Mouse (Mus musculus) kidney, embryonic 16.5 days (tissue): ENCODE results near the gene Thra. TPM values are rescaled to one million over a fixed set of nuclear protein-coding genes. Genes with fewer than 3 reads are reported as not detected.

ENCODE experiments used
- ATAC-seq: fragments of 200-750 bp; cut with Nextera tagmentation; 2 replicates; pipeline ENCODE4 v1.8.0; 2017; ENCODE audit warnings: moderate TSS enrichment; ENCODE audit not compliant: low FRiP score, low TSS enrichment
- H3K27ac ChIP-seq: fragments of 300-500 bp; sonication (generic); 2 replicates; pipeline ENCODE4 v1.5.1; 2014; ENCODE audit warnings: low read length
- H3K27me3 ChIP-seq: fragments of 300-500 bp; sonication (generic); 2 replicates; pipeline ENCODE4 v1.6.1; 2014; ENCODE audit warnings: low read length, control low read depth, mixed read lengths; ENCODE audit not compliant: insufficient read depth
- H3K36me3 ChIP-seq: fragments of 300-500 bp; sonication (generic); 2 replicates; pipeline ENCODE4 v1.6.1; 2014; ENCODE audit warnings: low read length, control low read depth, mixed read lengths; ENCODE audit not compliant: insufficient read depth
- H3K4me1 ChIP-seq: fragments of 300-500 bp; sonication (generic); 2 replicates; pipeline ENCODE4 v1.6.1; 2014; ENCODE audit warnings: low read length, control low read depth, mixed read lengths; ENCODE audit not compliant: insufficient read depth
- H3K4me2 ChIP-seq: fragments of 300-500 bp; sonication (generic); replicated peaks from 2 replicates; pipeline ENCODE4 v1.6.1; 2014; ENCODE audit warnings: low read depth, low read length
- H3K4me3 ChIP-seq: fragments of 300-500 bp; sonication (generic); 2 replicates; pipeline ENCODE4 v1.5.1; 2014; ENCODE audit warnings: mild to moderate bottlenecking, low read length
- H3K9ac ChIP-seq: fragments of 300-500 bp; sonication (generic); replicated peaks from 2 replicates; pipeline ENCODE4 v1.6.1; 2014; ENCODE audit warnings: low read length
- H3K9me3 ChIP-seq: fragments of 300-500 bp; sonication (generic); 2 replicates; pipeline ENCODE4 v1.6.1; 2016; ENCODE audit warnings: low read length, control low read depth
- WGBS: fragments of 180-500 bp; shearing (Covaris S2); extraction: QIAGEN DNeasy Blood & Tissue Kit; methylation state at CpG from one replicate; pipeline ENCODE4 v1.1.7; 2014; 5-methylcytosine and 5-hydroxymethylcytosine counted together
- polyA plus RNA-seq: library from polyadenylated mRNA; unstranded; fragments of >200 nt; fragmentation: Nextera tagmentation; extraction: Ambion mirVana; gene quantifications from 2 replicates; pipeline ENCODE4 v1.2.1, GENCODE M21; 2015

The Thra gene
- polyA plus RNA-seq, 1 experiment from 2014 or later, result 24.4 TPM

GRCm38 (mm10) chr11:98788550-98789218, 48.2 kb downstream of the Thra start:
- Histone ChIP-seq H3K4me2 (peak overlapping the region; percentile 78), H3K27me3 (no peaks in the 10 kb centered on the region), H3K36me3 (no peaks in the 10 kb centered on the region), H3K4me3 (peak overlapping the region; percentile 52), H3K9me3 (no peaks in the 10 kb centered on the region), H3K9ac (peak overlapping the region; percentile 69), H3K27ac (peak overlapping the region; percentile 93), H3K4me1 (peaks cover 64% of the 10 kb centered on the region)
- 13% methylated on average over 18 of the region's 18 CpGs for WGBS
- peak; percentile 76 for ATAC-seq

- 0 out of 2 replicates have a peak, but pooled peaks have one; percentile 5 for ATAC-seq
- peaks cover 63% of the 10 kb centered on the region for H3K4me1 ChIP-seq
- H3K4me3 ChIP-seq, result peak overlapping the region; percentile 52
- 1% methylated on average over 25 of the region's 25 CpGs for WGBS
- H3K9ac ChIP-seq, result peak overlapping the region; percentile 69
- no peaks in the 10 kb centered on the region for H3K27me3 ChIP-seq
- H3K4me2 ChIP-seq, result peak overlapping the region; percentile 78
- no peaks in the 10 kb centered on the region for H3K36me3 ChIP-seq
- H3K27ac ChIP-seq, result peak overlapping the region; percentile 93
- H3K9me3 ChIP-seq, result no peaks in the 10 kb centered on the region
Measured at GRCm38 (mm10) chr11:98789219-98789807, 48.9 kb downstream of the Thra start.

DNA sequence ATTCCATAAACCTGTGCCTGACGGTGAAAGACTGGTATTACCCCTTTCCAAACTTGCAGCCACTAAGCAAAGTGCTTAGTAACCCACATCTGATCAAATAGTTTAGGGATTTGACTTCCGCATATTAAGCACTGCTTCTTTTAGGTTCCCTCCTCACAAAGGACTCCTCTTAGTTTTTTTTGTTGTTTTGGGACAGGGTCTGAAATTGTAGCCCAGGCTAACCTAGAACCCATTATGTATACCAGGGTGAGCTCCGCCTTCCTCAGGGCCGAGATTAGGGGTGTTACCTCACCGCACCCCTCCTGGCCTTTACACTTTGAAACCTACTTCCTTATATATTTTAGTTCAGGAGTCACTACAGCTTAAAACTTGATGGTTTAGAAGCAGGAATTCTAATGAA, 49.4 kb downstream of the Thra start:
- Histone ChIP-seq H3K27me3 (no peaks in the 10 kb centered on the region), H3K4me3 (peak overlapping the region; percentile 52), H3K27ac (peak overlapping the region; percentile 93; the same call in 1 of the 2 replicates), H3K9ac (peak overlapping the region; percentile 69), H3K9me3 (no peaks in the 10 kb centered on the region), H3K4me1 (peaks cover 59% of the 10 kb centered on the region), H3K36me3 (no peaks in the 10 kb centered on the region), H3K4me2 (peak overlapping the region; percentile 78)
- ATAC-seq, result no peak
- WGBS, result 42% methylated on average over 5 of the region's 5 CpGs

DNA sequence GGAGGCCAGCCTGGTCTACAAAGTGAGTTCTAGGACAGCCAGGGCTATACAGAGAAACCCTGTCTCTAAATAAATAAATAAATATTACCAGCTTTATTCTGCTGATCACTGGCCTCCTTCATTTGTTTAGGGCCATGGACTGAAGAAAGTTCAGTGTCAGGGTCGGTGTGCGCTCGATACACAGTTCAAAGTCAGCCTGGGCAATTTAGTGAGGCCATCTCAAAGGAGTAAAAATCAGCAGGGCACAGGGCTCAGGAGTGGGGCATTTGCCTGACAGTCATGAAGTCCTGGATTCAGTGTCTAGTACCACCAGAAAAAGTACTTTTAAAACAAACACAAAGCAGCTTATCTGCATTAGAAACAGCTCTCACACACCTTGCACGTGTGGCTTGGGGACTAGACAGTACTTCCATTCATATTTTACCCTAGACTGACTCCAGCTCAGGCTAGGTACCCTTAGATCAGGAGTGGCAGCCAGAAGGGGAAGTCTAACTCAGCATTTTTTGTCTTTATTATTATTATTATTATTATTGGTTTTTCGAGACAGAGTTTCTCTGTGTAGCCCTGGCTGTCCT, 50.3 kb downstream of the Thra start:
- no peak overlapping the region for H3K9ac ChIP-seq
- no peak for ATAC-seq
- WGBS, result 82% methylated on average over 5 of the region's 5 CpGs
- no peak overlapping the region for H3K27ac ChIP-seq
- H3K4me1 ChIP-seq, result peaks cover 51% of the 10 kb centered on the region
- H3K36me3 ChIP-seq, result no peaks in the 10 kb centered on the region
- no peaks in the 10 kb centered on the region for H3K9me3 ChIP-seq
- H3K4me2 ChIP-seq, result no peak overlapping the region
- H3K27me3 ChIP-seq, result no peaks in the 10 kb centered on the region
- H3K4me3 ChIP-seq, result no peak overlapping the region

DNA sequence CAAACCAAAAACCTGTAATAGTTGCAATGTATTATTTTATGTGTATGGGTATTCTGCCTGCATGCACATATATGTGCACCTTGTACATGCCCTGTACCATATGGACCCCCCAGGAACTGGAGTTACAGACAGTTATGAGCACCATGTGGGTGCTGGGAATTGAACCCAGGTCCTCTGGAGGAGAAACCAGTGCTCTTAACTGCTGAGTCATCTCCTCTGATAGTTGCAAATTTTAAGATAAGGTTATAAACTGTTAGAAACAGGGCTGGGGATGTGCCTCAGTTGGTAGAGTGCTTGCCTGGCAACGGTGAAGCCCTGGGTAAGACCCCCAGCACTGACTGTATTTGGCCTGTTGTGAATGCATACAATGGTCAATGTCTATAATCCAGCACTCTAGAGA, 51.0 kb downstream of the Thra start:
- ATAC-seq, result no peak
- H3K9me3 ChIP-seq, result no peaks in the 10 kb centered on the region
- H3K36me3 ChIP-seq, result no peaks in the 10 kb centered on the region
- peaks cover 43% of the 10 kb centered on the region for H3K4me1 ChIP-seq
- no peak overlapping the region for H3K27ac ChIP-seq
- H3K27me3 ChIP-seq, result no peaks in the 10 kb centered on the region
- H3K4me2 ChIP-seq, result no peak overlapping the region
- H3K9ac ChIP-seq, result no peak overlapping the region
- WGBS, result 79% methylated on average over 1 of the region's 1 CpGs
- no peak overlapping the region for H3K4me3 ChIP-seq

- Histone ChIP-seq H3K36me3 (no peaks in the 10 kb centered on the region), H3K4me3 (no peak overlapping the region), H3K27ac (0 out of 2 replicates have a peak overlapping the region, but pooled peaks have one; percentile 52), H3K27me3 (no peaks in the 10 kb centered on the region), H3K9me3 (no peaks in the 10 kb centered on the region), H3K4me2 (no peak overlapping the region), H3K9ac (peak overlapping the region; percentile 41; the same call in 1 of the 2 replicates), H3K4me1 (peaks cover 40% of the 10 kb centered on the region)
- no peak for ATAC-seq
- WGBS, result 21% methylated on average over 4 of the region's 4 CpGs
Measured at GRCm38 (mm10) chr11:98792081-98792480, 51.6 kb downstream of the Thra start.

- peak overlapping the region; percentile 100 for H3K9ac ChIP-seq
- ATAC-seq, result peak; percentile 83
- WGBS, result 0% methylated on average over 30 of the region's 30 CpGs
- H3K4me3 ChIP-seq, result peak overlapping the region; percentile 100
- H3K4me2 ChIP-seq, result peak overlapping the region; percentile 96
- H3K27ac ChIP-seq, result peak overlapping the region; percentile 100
- no peaks in the 10 kb centered on the region for H3K9me3 ChIP-seq
- H3K4me1 ChIP-seq, result peaks cover 50% of the 10 kb centered on the region
- peaks cover 10% of the 10 kb centered on the region for H3K36me3 ChIP-seq
- H3K27me3 ChIP-seq, result no peaks in the 10 kb centered on the region
Measured at GRCm38 (mm10) chr11:98794469-98795014, 54.1 kb downstream of the Thra start.

- Histone ChIP-seq H3K27me3 (no peaks in the 10 kb centered on the region), H3K36me3 (peaks cover 16% of the 10 kb centered on the region), H3K4me2 (peak within 1 kb of the TSS; percentile 96), H3K9ac (peak within 1 kb of the TSS; percentile 100), H3K4me1 (peaks cover 44% of the 10 kb centered on the region), H3K27ac (peak within 1 kb of the TSS; percentile 100), H3K9me3 (no peaks in the 10 kb centered on the region), H3K4me3 (peak within 1 kb of the TSS; percentile 100)
- WGBS, result 0% methylated on average over 25 of the region's 89 CpGs
- ATAC-seq, result peak; percentile 53
Measured at GRCm38 (mm10) chr11:98795015-98795713, 54.7 kb downstream of the Thra start, which contains the start of gene Msl1. TSS of gene Msl1 (plus strand) at chr11:98795516.

DNA sequence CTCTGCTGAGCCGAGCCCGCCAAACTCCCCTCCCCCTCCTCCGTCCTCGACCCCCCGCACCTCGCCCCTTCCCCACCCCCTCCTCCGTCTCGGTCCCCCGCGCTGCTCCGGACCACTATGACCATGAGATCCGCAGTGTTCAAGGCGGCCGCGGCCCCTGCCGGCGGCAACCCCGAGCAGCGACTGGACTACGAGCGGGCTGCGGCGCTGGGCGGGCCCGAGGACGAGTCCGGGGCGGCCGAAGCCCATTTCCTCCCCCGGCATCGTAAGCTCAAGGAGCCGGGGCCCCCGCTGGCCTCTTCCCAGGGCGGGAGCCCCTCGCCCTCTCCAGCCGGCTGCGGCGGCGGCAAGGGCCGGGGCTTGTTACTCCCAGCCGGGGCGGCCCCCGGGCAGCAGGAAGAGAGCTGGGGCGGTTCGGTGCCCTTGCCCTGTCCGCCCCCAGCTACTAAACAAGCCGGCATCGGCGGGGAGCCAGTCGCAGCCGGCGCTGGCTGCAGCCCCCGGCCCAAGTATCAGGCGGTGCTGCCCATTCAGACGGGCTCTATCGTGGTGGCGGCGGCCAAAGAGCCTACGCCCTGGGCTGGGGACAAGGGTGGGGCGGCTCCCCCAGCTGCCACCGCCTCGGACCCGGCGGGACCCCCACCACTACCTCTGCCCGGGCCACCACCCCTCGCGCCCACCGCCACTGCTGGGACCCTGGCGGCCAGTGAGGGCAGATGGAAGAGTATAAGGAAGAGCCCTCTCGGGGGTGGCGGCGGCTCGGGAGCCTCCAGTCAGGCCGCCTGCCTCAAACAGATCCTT, 55.5 kb downstream of the Thra start:
- Histone ChIP-seq H3K4me3 (peak overlapping the region; percentile 100), H3K9ac (peak overlapping the region; percentile 100), H3K27ac (peak overlapping the region; percentile 100), H3K36me3 (peaks cover 24% of the 10 kb centered on the region), H3K27me3 (no peaks in the 10 kb centered on the region), H3K4me1 (peaks cover 44% of the 10 kb centered on the region), H3K4me2 (peak overlapping the region; percentile 96), H3K9me3 (no peaks in the 10 kb centered on the region)
- under 1% methylated on average over 45 of the region's 74 CpGs for WGBS
- peak; percentile 41 for ATAC-seq
